Mouse (Mus musculus): ENCODE measurements around the gene Ncoa1. TPM values are rescaled to one million over a fixed set of nuclear protein-coding genes. Genes with fewer than 3 reads are reported as not detected.

Gene Ncoa1
- total and polyA plus RNA-seq, 3 experiments, result 36.0 to 65.0 (median 45.0) TPM

GRCm38 (mm10) chr12:4480250-4480649 is 3.3 kb upstream of the Ncoa1 start:
- peak; percentile 33 to 34; a peak in 1 of 4 replicates for TF ChIP-seq POLR2A (IDR thresholded peaks at IDR 0.05; ENCODE audit: control insufficient read depth in 1 of 2, insufficient read depth in 1 of 2, low read depth in 1 of 2, low read length in 2 of 2, poor library complexity in 1 of 2)
- TF ChIP-seq KAT2A (conservative IDR thresholded peaks at IDR 0.05; ENCODE audit: low read depth, low read length), result no peak
- peak; percentile 96; the same call in 1 of the 2 replicates for TF ChIP-seq POLR2AphosphoS5 (IDR thresholded peaks at IDR 0.05; ENCODE audit: borderline replicate concordance, low read depth, low read length)
- Histone ChIP-seq H3K4me3 (ENCODE audit: control insufficient read depth in 1 of 2, insufficient read depth in 1 of 2, low read depth in 2 of 2, low read length in 2 of 2) (no peak overlapping the region), H3K27ac (ENCODE audit: control insufficient read depth, low read depth, low read length) (no peak overlapping the region), H3K36me3 (ENCODE audit: control insufficient read depth in 1 of 2, insufficient read depth in 2 of 2, low read length in 2 of 2) (peaks cover 0 to 9% of the 10 kb centered on the region in 2 experiments; a peak in 1 of 4 replicates), H3K79me2 (ENCODE audit: control insufficient read depth, insufficient read depth, low read length, poor library complexity) (peaks cover 21% of the 10 kb centered on the region), H3K9ac (ENCODE audit: control insufficient read depth, low read depth, low read length, poor library complexity, severe bottlenecking) (no peak overlapping the region), H3K4me1 (ENCODE audit: control insufficient read depth in 1 of 2, insufficient read depth in 2 of 2, low read length in 2 of 2) (peaks cover 0 to 13% of the 10 kb centered on the region in 2 experiments; a peak in 2 of 4 replicates), H3K27me3 (ENCODE audit: control insufficient read depth in 1 of 2, insufficient read depth in 2 of 2, low read length in 2 of 2) (no peaks in the 10 kb centered on the region), H3K9me3 (replicated peaks; ENCODE audit: insufficient read depth, low read length) (no peaks in the 10 kb centered on the region)
- DNase-seq (ENCODE audit: low read depth, low spot score), result peak; percentile 65

- TF ChIP-seq TBP (IDR thresholded peaks at IDR 0.05; ENCODE audit: low read depth, low read length), result no peak
- TF ChIP-seq E2F4 (IDR thresholded peaks at IDR 0.05; ENCODE audit: borderline replicate concordance, low read depth, low read length), result no peak
- peak; percentile 85 for TF ChIP-seq ZMIZ1 (IDR thresholded peaks at IDR 0.05; ENCODE audit: low read depth, low read length)
- no peak for TF ChIP-seq ETS1 (IDR thresholded peaks at IDR 0.05; ENCODE audit: low read depth, low read length)
- TF ChIP-seq USF1 (IDR thresholded peaks at IDR 0.05; ENCODE audit: low read depth, low read length), result no peak
- 0 out of 2 replicates have a peak, but pooled peaks have one; percentile 13 for TF ChIP-seq MAFK (IDR thresholded peaks at IDR 0.05; ENCODE audit: borderline replicate concordance, low read depth, low read length)
- no peak for TF ChIP-seq ELF1 (IDR thresholded peaks at IDR 0.05; ENCODE audit: low read depth, low read length)
- no peak for TF ChIP-seq JUND (IDR thresholded peaks at IDR 0.05; ENCODE audit: low read depth, low read length)
- peak; percentile 8 for TF ChIP-seq SMC3 (IDR thresholded peaks at IDR 0.05; ENCODE audit: low read depth, low read length)
- peak in 1 of 2 experiments; percentile 7; a peak in 1 of 4 replicates for TF ChIP-seq POLR2A (IDR thresholded peaks at IDR 0.05; ENCODE audit: control insufficient read depth in 1 of 2, insufficient read depth in 1 of 2, low read depth in 1 of 2, low read length in 2 of 2, poor library complexity in 1 of 2)
- TF ChIP-seq BHLHE40 (IDR thresholded peaks at IDR 0.05; ENCODE audit: borderline replicate concordance, low read depth, low read length), result no peak
- TF ChIP-seq CHD1 (IDR thresholded peaks at IDR 0.05; ENCODE audit: low read depth, low read length), result peak; percentile 56; the same call in 1 of the 2 replicates
- TF ChIP-seq MAZ (IDR thresholded peaks at IDR 0.05; ENCODE audit: low read depth, low read length), result 0 out of 2 replicates have a peak, but pooled peaks have one; percentile 38
- TF ChIP-seq RCOR1 (IDR thresholded peaks at IDR 0.05; ENCODE audit: low read depth, low read length), result 0 out of 2 replicates have a peak, but pooled peaks have one; percentile 3
- H3K9ac ChIP-seq (ENCODE audit: control insufficient read depth, low read depth, low read length, poor library complexity, severe bottlenecking), result peak overlapping the region; percentile 92
- peak overlapping the region in 1 of 2 experiments; percentile 7; a peak in 1 of 4 replicates for H3K4me3 ChIP-seq (ENCODE audit: control insufficient read depth in 1 of 2, insufficient read depth in 1 of 2, low read depth in 2 of 2, low read length in 2 of 2)
- H3K4me1 ChIP-seq (ENCODE audit: control insufficient read depth in 1 of 2, insufficient read depth in 2 of 2, low read length in 2 of 2), result peaks cover 0 to 13% of the 10 kb centered on the region in 2 experiments; a peak in 2 of 4 replicates
- no peaks in the 10 kb centered on the region for H3K27me3 ChIP-seq (ENCODE audit: control insufficient read depth in 1 of 2, insufficient read depth in 2 of 2, low read length in 2 of 2)
- H3K9me3 ChIP-seq (replicated peaks; ENCODE audit: insufficient read depth, low read length), result no peaks in the 10 kb centered on the region
- H3K36me3 ChIP-seq (ENCODE audit: control insufficient read depth in 1 of 2, insufficient read depth in 2 of 2, low read length in 2 of 2), result peaks cover 4 to 9% of the 10 kb centered on the region in 2 experiments; a peak in 3 of 4 replicates
- H3K27ac ChIP-seq (ENCODE audit: control insufficient read depth, low read depth, low read length), result peak overlapping the region; percentile 95
- peaks cover 27% of the 10 kb centered on the region for H3K79me2 ChIP-seq (ENCODE audit: control insufficient read depth, insufficient read depth, low read length, poor library complexity)
- peak; percentile 57 for DNase-seq (ENCODE audit: low read depth, low spot score)
Observed at GRCm38 (mm10) chr12:4479171-4479881, 2.3 kb upstream of the Ncoa1 start.

Data from MEL (cell line).